ENCODE assay signal across 8 mouse cellular contexts in genomic region chr13:59842226-59843210, GRCm38 (mm10). TPM values are rescaled to one million over a fixed set of nuclear protein-coding genes. Genes with fewer than 3 reads are reported as not detected.
DNase-seq lines count a peak whose midpoint lies in the region; ATAC-seq and TF ChIP-seq lines count a peak whose summit lies in the region.

No protein-coding gene starts in this region.

- H3K4me2 ChIP-seq in hindbrain, postnatal 0 days (ENCODE audit: low read depth, low read length): no peak overlapping the region

- ATAC-seq in hindbrain, postnatal 0 days: peak; percentile 27; the same call in 1 of the 2 replicates

- H3K4me1 ChIP-seq in hindbrain, postnatal 0 days (ENCODE audit: insufficient read depth, low read length): no peaks in the 10 kb centered on the region

- H3K36me3 ChIP-seq in hindbrain, postnatal 0 days (ENCODE audit: insufficient read depth, low read length): no peaks in the 10 kb centered on the region

- peak; percentile 84 for DNase-seq in R1 (ENCODE audit: low read depth, low spot score)
- DNase-seq in cerebellum, postnatal 10 days: peak; percentile 91 to 94
- peak; percentile 75 to 87 for DNase-seq in frontal cortex, postnatal 25 days (ENCODE audit: low spot score in 2 of 2)
- DNase-seq in hindbrain, postnatal 0 days (ENCODE audit: low spot score): peak; percentile 93
- DNase-seq in left cerebral cortex, adult 11 months (ENCODE audit: low spot score): peak; percentile 64
- peak; percentile 94 for DNase-seq in lung, postnatal 36 days
- peak; percentile 76 for DNase-seq in right cerebral cortex, adult 18-20 months
- DNase-seq in urinary bladder, adult 2 months (ENCODE audit: low spot score): peak; percentile 20

- peak; percentile 95 for TF ChIP-seq CTCF in hindbrain, postnatal 0 days (IDR thresholded peaks at IDR 0.05; ENCODE audit: low read depth)

- no peaks in the 10 kb centered on the region for H3K9me3 ChIP-seq in hindbrain, postnatal 0 days (ENCODE audit: low read length)

- H3K27me3 ChIP-seq in hindbrain, postnatal 0 days (ENCODE audit: insufficient read depth, low read length): no peaks in the 10 kb centered on the region

- no peak overlapping the region for H3K27ac ChIP-seq in hindbrain, postnatal 0 days

- H3K9ac ChIP-seq in hindbrain, postnatal 0 days (replicated peaks; ENCODE audit: low read length): no peak overlapping the region

- 41% methylated on average over 16 of the region's 16 CpGs for WGBS in hindbrain, postnatal 0 days

- H3K4me3 ChIP-seq in hindbrain, postnatal 0 days (ENCODE audit: low read length): no peak overlapping the region

RNA-seq across cellular contexts. Expression of gene Tut7, which starts 19.6 kb away (rescaled TPM):
- 27.9 and 29.5 TPM in 2 replicates for total RNA-seq in hindbrain, postnatal 0 days (2014; rRNA removed)
- 35.5 and 36.8 TPM in 2 replicates for polyA plus RNA-seq in hindbrain, postnatal 0 days (2015; fragmentation: Nextera tagmentation; extraction: Ambion mirVana)
- 41.6 and 45.5 TPM in 2 replicates for polyA plus RNA-seq in urinary bladder, adult 2 months (2012; rRNA removed)

Comparison
In these comparisons a context has a peak if more than half of its experiments do, and no peak if none do; other contexts are left out.
1. DNase-seq: peak in every context shown above with its lines; median percentile 94 in lung, postnatal 36 days; 93 in hindbrain, postnatal 0 days; 92 in cerebellum, postnatal 10 days; 84 in R1; 81 in frontal cortex, postnatal 25 days; 76 in right cerebral cortex, adult 18-20 months; 64 in left cerebral cortex, adult 11 months; 20 in urinary bladder, adult 2 months.